Mouse (Mus musculus): ENCODE measurements around the gene Tmem140.
A peak's percentile ranks its signal among the peaks of the same experiment; 100 is the strongest.

- TF ChIP-seq CTCF (IDR thresholded peaks at IDR 0.05), result no peak
- TF ChIP-seq EP300 (IDR thresholded peaks at IDR 0.05; ENCODE audit: insufficient read depth, low read depth, low read length), result no peak
- peak; percentile 20; the same call in 1 of the 2 replicates for TF ChIP-seq POLR2A (IDR thresholded peaks at IDR 0.05; ENCODE audit: insufficient read depth, low read depth, low read length)
These were observed 565 bp upstream of the Tmem140 start for GRCm38 (mm10) chr6:34862381-34862780.
